Mouse (Mus musculus): ENCODE results near the gene Pvrig.

DNA sequence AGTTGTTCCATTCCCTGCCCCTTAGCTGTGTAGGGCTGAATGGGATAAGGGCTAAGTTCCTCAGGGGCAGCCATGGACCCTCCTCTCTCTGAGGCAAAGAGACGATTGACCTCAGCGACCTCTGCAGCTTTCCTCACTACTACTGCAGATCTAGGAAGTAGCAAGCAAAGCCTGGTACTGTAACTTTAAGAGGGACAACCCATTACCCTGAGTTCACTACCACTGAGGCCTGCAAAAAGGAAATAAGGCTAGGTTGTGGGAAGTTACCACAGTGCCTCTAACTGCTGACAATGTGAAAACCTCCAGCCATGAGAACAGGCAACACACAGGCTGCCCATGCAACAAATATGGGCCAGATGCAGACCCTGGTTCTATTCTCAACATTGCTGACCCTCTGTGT is at the start of gene Pvrig:
- no peak for TF ChIP-seq POLR2A (IDR thresholded peaks at IDR 0.05; ENCODE audit: low read depth, low read length)
- no peak for TF ChIP-seq HCFC1 (IDR thresholded peaks at IDR 0.05; ENCODE audit: low read depth, low read length)
- no peak for TF ChIP-seq CTCF (conservative IDR thresholded peaks at IDR 0.05 in 1 of 2, IDR thresholded peaks at IDR 0.05 in 1 of 2; ENCODE audit: low read depth in 2 of 2, low read length in 2 of 2)
- TF ChIP-seq NELFE (IDR thresholded peaks at IDR 0.05; ENCODE audit: low read depth, low read length) = no peak
- TF ChIP-seq CHD2 (IDR thresholded peaks at IDR 0.05; ENCODE audit: low read length) = no peak
- no peak for TF ChIP-seq EP300 (IDR thresholded peaks at IDR 0.05; ENCODE audit: low read length)
- no peak for TF ChIP-seq IRF4 (IDR thresholded peaks at IDR 0.05; ENCODE audit: low read depth, low read length)
- TF ChIP-seq USF1 (IDR thresholded peaks at IDR 0.05; ENCODE audit: low read depth, low read length) = no peak
- no peak for TF ChIP-seq PAX5 (IDR thresholded peaks at IDR 0.05; ENCODE audit: low read length)
- no peak for TF ChIP-seq E2F4 (IDR thresholded peaks at IDR 0.05; ENCODE audit: insufficient replicate concordance, low read depth, low read length)
- TF ChIP-seq SMC3 (IDR thresholded peaks at IDR 0.05; ENCODE audit: low read depth, low read length) = no peak

Measured in CH12.LX (cell line).